Mouse (Mus musculus) ES-E14 (cell line): ENCODE results near the gene Lta. TPM values are rescaled to one million over a fixed set of nuclear protein-coding genes. Genes with fewer than 3 reads are reported as not detected.
A peak's percentile ranks its signal among the peaks of the same experiment; 100 is the strongest.

ENCODE experiments used
- DNase-seq: peaks from one replicate; pipeline ENCODE4 v3.0.0-alpha.2; 2013; ENCODE audit warnings: low read depth, low spot score
- H3K27ac ChIP-seq: 2 replicates; pipeline ENCODE4 v1.5.1; 2012; ENCODE audit warnings: low read depth, mild to moderate bottlenecking, low read length, moderate library complexity, mixed read lengths; ENCODE audit not compliant: poor library complexity, insufficient read depth, severe bottlenecking
- H3K36me3 ChIP-seq: 2 replicates; pipeline ENCODE4 v1.6.1; 2012; ENCODE audit warnings: mild to moderate bottlenecking, low read length, moderate library complexity, mixed read lengths; ENCODE audit not compliant: control insufficient read depth, poor library complexity, insufficient read depth, severe bottlenecking
- H3K4me1 ChIP-seq, 2 experiments: fragments of 150-350 bp in 1 of 2; sonication (generic) in 1 of 2; 2 replicates each; pipeline ENCODE4 v1.6.1; 2012; ENCODE audit warnings: low read length in 2 of 2, mild to moderate bottlenecking in 1 of 2, mixed read lengths in 1 of 2; ENCODE audit not compliant: control insufficient read depth in 2 of 2, insufficient read depth in 2 of 2, poor library complexity in 1 of 2
- H3K4me3 ChIP-seq, 2 experiments: fragments of 150-350 bp in 1 of 2; sonication (generic) in 1 of 2; 2 replicates each; pipeline ENCODE4 v1.5.1; 2012; ENCODE audit warnings: low read length in 2 of 2, low read depth in 1 of 2, mild to moderate bottlenecking in 1 of 2, mixed read lengths in 1 of 2; ENCODE audit not compliant: insufficient read depth in 1 of 2, poor library complexity in 1 of 2, severe bottlenecking in 1 of 2
- H3K9ac ChIP-seq: 2 replicates; pipeline ENCODE4 v1.6.1; 2012; ENCODE audit warnings: low read depth, mild to moderate bottlenecking, low read length, mixed read lengths; ENCODE audit not compliant: poor library complexity, insufficient read depth, severe bottlenecking
- H3K9me3 ChIP-seq: fragments of 150-350 bp; sonication (generic); 2 replicates; pipeline ENCODE4 v1.6.1; 2012; ENCODE audit warnings: low read depth, mild to moderate bottlenecking, low read length; ENCODE audit not compliant: control insufficient read depth, insufficient read depth
- CHD2 ChIP-seq: IDR thresholded peaks from 2 replicates; pipeline ENCODE4 v1.6.1; 2014; ENCODE audit warnings: mild to moderate bottlenecking, low read depth, low read length, inconsistent platforms
- HCFC1 ChIP-seq: IDR thresholded peaks from 2 replicates; pipeline ENCODE4 v1.6.1; 2012; ENCODE audit warnings: low read length, inconsistent platforms, borderline replicate concordance; ENCODE audit not compliant: insufficient read depth
- MAFK ChIP-seq: IDR thresholded peaks from 2 replicates; pipeline ENCODE4 v1.6.1; 2014; ENCODE audit warnings: mild to moderate bottlenecking, low read depth, low read length, inconsistent platforms; ENCODE audit not compliant: insufficient read depth
- ZC3H11A ChIP-seq: IDR thresholded peaks from 2 replicates; pipeline ENCODE4 v1.6.1; 2012; ENCODE audit warnings: low read depth, mild to moderate bottlenecking, inconsistent platforms, low read length, borderline replicate concordance
- ZNF384 ChIP-seq: IDR thresholded peaks from 2 replicates; pipeline ENCODE4 v1.6.1; 2012; ENCODE audit warnings: low read depth, low read length, inconsistent platforms
- in situ Hi-C, 2 experiments: fragments of 600-800 bp; cut with MboI; formaldehyde crosslinking; loops; one replicate each; pipeline ENCODE4 v1.15.1; 2025; ENCODE audit warnings: low sequenced_read_pairs in 2 of 2, inconsistent platforms in 1 of 2; ENCODE audit not compliant: unreplicated experiment in 2 of 2
- total RNA-seq: library from RNA; depleted of rRNA; stranded (reverse); fragments of 300-350 nt; gene quantifications from 2 replicates; pipeline ENCODE4 v1.2.3, GENCODE M21; 2012

Gene Lta
- total RNA-seq, 1 experiment, result 0.13 TPM

GRCm38 (mm10) chr17:35196321-35196641 is 8.9 kb downstream of the Lta start:
- in situ Hi-C loops, result no loop called here
- peaks cover 0 to 2% of the 10 kb centered on the region in 2 experiments; a peak in 2 of 4 replicates for H3K4me1 ChIP-seq
- H3K9ac ChIP-seq, result no peak overlapping the region
- TF ChIP-seq ZNF384 (no peak), MAFK (no peak), ZC3H11A (no peak), CHD2 (no peak), HCFC1 (no peak)
- no peaks in the 10 kb centered on the region for H3K36me3 ChIP-seq
- no peak overlapping the region for H3K4me3 ChIP-seq
- H3K27ac ChIP-seq, result no peak overlapping the region
- DNase-seq, result no peak
- no peaks in the 10 kb centered on the region for H3K9me3 ChIP-seq

- peak; percentile 47 for DNase-seq
- no peak for TF ChIP-seq CHD2
- no peak for TF ChIP-seq HCFC1
- no peak for TF ChIP-seq ZC3H11A
- TF ChIP-seq MAFK, result no peak
- no peak for TF ChIP-seq ZNF384
- Histone ChIP-seq H3K9me3 (no peaks in the 10 kb centered on the region), H3K4me1 (peaks cover 0 to 2% of the 10 kb centered on the region in 2 experiments; a peak in 2 of 4 replicates), H3K4me3 (peak overlapping the region; percentile 49 to 56), H3K27ac (no peak overlapping the region), H3K9ac (peak overlapping the region; percentile 13; the same call in 1 of the 2 replicates), H3K36me3 (no peaks in the 10 kb centered on the region)
- in situ Hi-C loops, result no loop called here
These were observed 9.4 kb downstream of the Lta start for GRCm38 (mm10) chr17:35195631-35196320.

- H3K36me3 ChIP-seq, result no peaks in the 10 kb centered on the region
- peak overlapping the region; percentile 13; the same call in 1 of the 2 replicates for H3K9ac ChIP-seq
- no peaks in the 10 kb centered on the region for H3K9me3 ChIP-seq
- peaks cover 0 to 2% of the 10 kb centered on the region in 2 experiments; a peak in 3 of 4 replicates for H3K4me1 ChIP-seq
- TF ChIP-seq ZC3H11A, result no peak
- no peak for TF ChIP-seq CHD2
- TF ChIP-seq MAFK, result no peak
- TF ChIP-seq ZNF384, result no peak
- no peak for TF ChIP-seq HCFC1
- no peak overlapping the region for H3K27ac ChIP-seq
- DNase-seq, result no peak
- H3K4me3 ChIP-seq, result peak overlapping the region; percentile 49 to 56
- in situ Hi-C loops, result no loop called here
These were observed 10.1 kb downstream of the Lta start for GRCm38 (mm10) chr17:35194844-35195630.

- DNase-seq, result no peak
- H3K4me1 ChIP-seq, result peaks cover 0 to 8% of the 10 kb centered on the region in 2 experiments
- H3K36me3 ChIP-seq, result no peaks in the 10 kb centered on the region
- H3K27ac ChIP-seq, result no peak within 1 kb of the TSS
- in situ Hi-C loops, result no loop called here
- H3K9me3 ChIP-seq, result no peaks in the 10 kb centered on the region
- peak within 1 kb of the TSS in 1 of 2 experiments; percentile 56; a peak in 2 of 4 replicates for H3K4me3 ChIP-seq
- H3K9ac ChIP-seq, result no peak within 1 kb of the TSS
- TF ChIP-seq ZC3H11A, result no peak
These were observed 11.0 kb downstream of the Lta start, which contains the start of gene Ltb for GRCm38 (mm10) chr17:35193881-35194843. TSS of gene Ltb (plus strand) at chr17:35194439.
